Mouse (Mus musculus) frontal cortex, postnatal 10 days (tissue): Measurements from ENCODE around the gene Tmem266.

Source experiments
- DNase-seq, 2 experiments: peaks; one replicate each; pipeline ENCODE4 v3.0.0; 2022; ENCODE audit warnings: low spot score in 2 of 2, mixed read lengths in 1 of 2

The Tmem266 gene

DNA sequence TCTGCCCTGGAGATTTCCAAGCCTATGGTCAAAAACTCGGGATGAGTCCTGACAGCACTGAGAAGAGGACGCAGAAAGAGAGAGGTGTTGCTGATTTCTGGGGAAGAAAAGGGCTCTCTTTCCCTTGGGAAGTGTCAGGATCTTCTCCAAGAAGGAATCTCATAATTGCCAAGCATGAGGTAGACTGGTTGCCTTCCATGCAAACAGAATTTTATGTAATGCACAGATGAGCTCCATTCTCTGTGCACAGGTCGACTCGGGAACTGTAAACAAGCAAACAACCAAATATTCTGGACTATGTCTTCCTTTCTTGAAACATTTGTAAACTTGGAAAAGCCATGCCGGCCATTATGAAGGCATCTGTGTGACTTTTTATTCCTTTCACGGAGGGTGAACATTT lies 2.7 kb downstream of the Tmem266 start:
- DNase-seq = no peak

DNA sequence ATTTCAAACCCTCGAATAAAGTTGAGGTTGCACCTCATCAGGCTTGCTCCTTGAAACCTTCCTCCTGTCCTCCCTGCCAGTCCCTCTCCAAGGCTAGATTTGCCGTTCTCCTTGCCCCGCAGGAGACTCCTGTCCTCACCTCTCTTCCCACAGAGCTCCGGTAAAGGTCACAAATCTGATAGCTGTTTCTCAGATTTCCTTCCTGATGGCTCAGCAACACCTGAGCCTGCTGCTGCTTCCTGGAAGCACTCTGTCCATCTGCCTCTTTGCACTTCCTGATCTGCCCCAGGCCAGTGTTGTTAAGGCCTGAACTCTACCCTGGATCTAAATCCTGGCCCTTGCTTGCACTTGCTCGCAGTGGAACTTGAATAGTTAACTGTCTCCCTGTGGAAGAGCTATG lies 5.8 kb downstream of the Tmem266 start:
- no peak for DNase-seq

- no peak for DNase-seq
These were observed 6.2 kb downstream of the Tmem266 start for GRCm38 (mm10) chr9:55332949-55333348.

DNA sequence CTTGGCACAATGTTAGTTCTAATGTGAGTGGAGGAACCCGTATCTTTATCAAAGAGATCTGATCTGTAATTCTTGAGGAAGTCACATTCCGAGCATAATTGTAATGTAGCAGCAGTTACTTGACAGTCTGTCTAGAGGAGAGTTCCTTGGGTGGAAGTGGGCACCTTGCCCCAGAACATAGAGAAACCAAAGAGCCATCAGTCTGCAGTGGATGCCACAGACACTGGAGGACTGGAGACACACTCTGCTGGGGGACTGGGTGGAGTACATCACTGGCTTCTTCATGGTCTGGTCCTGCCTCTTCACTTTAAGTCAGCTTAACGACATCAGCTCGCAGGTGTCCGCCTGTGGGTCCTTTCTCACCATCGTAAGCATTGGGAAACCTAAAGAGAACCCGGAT lies 17.5 kb downstream of the Tmem266 start:
- DNase-seq = no peak

DNA sequence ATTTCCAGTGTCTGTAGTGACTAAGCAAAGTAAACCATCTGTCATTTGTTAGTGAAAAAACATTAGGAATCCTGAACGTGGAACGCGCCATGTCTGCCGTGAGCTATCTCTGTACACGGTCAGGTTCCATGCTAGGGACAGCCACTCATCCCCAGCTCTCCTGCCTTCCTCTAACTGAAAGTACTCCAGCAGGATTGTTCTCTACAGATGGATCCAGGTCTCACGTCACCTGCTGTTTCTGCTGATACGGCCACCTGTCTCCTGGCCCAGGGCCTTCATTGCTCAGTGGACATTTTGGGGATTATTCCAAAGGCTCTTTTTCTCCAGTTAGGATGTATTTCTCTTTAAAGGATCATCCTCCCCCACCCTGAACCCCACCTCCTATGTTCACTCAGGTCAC lies 18.6 kb downstream of the Tmem266 start:
- DNase-seq = no peak

- no peak for DNase-seq
These were observed 22.0 kb downstream of the Tmem266 start for GRCm38 (mm10) chr9:55348664-55349063.

DNA sequence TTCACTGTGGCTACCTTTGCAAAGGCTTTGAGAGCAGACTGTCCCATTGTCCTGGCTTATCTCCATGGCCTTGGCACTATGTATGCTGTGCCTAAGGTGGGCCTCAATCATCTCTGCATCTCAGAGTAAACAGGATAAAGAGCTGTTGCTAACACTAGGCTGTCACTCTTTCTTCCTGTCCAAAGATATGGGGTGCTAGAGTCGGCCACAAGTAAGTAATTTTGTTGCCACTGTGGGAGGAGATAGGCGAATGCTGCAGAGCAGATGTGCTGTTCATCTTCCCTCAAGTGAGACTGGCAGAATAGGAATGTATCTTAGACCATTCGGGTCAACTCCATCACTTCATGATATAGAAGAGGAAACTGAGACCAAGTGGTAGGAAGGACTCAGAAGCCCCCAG lies 28.0 kb downstream of the Tmem266 start:
- DNase-seq = no peak

- DNase-seq = no peak
These were observed 28.6 kb downstream of the Tmem266 start for GRCm38 (mm10) chr9:55355270-55355834.

- DNase-seq = no peak
These were observed 30.5 kb downstream of the Tmem266 start for GRCm38 (mm10) chr9:55357164-55357563.

- DNase-seq = no peak
These were observed 33.7 kb downstream of the Tmem266 start for GRCm38 (mm10) chr9:55360372-55360771.

DNA sequence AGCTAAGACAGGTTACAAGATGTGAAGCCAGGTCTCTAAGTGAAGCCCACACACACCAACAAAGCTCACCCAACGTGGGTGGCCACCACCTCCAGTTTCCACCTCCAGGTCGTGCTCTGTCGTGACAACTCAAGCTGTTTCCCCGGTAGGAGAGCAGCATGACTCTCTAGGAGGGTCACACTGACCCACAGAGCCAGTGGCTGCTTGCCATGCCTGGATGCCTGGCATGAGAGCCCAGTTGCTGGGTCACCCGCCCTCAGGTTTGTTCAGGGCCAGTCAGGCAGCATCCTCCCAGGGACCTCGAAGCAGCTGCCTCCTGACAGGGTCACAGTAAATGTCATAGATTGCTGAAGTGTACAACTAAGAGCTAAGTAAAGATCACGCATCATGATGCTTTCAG lies 34.1 kb downstream of the Tmem266 start:
- DNase-seq = no peak

GRCm38 (mm10) chr9:55361969-55362368 lies 35.3 kb downstream of the Tmem266 start:
- no peak for DNase-seq

DNA sequence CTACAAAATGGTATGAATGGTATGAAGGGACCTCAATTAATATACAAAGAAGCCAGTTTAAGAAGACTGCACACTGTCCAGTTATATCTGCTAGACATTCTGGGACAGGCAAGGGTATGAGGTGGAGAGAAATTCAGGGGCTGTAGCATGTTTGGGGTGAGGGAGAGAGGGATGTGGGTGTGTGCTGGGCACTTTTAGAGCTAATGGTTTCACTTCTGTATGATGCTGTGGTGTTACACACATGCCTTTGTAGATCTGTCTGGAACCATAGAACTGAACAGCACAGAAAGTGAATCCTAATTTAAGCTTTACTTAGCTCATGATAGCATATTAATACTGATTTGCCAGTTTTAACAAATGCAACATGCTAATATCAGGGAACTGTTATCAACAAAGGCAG lies 37.0 kb downstream of the Tmem266 start:
- DNase-seq = no peak

DNA sequence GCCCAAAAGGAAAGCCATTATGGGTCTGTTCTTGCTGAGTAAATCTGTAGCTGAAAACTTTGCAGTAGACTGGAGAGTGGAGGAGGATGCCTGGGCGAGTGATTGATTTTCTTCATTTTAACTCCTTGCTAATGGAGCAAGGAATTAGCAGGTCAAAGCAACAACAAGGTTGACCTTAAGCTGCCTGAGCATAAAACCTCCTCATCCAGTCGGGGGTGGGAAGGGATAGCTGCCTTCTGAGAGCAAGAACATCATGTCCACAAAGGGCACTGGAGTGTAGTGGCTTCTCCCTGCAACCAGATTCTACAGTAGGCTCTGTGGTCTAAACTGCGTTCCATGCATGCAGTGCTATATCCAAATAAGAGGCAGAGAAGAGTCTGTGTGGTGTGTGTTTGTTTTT lies 41.3 kb downstream of the Tmem266 start:
- no peak for DNase-seq

DNA sequence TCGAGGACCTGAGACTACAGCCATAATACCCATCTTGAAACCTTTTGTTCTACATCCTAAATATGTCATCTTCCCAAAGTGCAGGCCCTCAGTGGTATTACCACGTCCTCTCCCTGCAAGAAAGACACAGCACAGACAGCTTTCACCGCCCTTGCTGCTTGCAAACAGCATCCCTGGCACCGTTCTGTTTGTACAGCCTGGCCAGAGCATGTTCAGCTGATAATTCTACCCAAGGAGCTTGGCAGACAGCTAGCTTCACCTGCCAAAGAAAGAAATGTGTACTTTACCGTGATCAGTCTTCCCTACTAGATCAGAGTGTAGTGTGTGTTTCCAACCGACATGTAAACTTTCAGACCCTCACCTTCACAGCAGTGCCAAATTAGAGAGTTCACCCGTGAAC lies 45.2 kb downstream of the Tmem266 start:
- DNase-seq = no peak

DNA sequence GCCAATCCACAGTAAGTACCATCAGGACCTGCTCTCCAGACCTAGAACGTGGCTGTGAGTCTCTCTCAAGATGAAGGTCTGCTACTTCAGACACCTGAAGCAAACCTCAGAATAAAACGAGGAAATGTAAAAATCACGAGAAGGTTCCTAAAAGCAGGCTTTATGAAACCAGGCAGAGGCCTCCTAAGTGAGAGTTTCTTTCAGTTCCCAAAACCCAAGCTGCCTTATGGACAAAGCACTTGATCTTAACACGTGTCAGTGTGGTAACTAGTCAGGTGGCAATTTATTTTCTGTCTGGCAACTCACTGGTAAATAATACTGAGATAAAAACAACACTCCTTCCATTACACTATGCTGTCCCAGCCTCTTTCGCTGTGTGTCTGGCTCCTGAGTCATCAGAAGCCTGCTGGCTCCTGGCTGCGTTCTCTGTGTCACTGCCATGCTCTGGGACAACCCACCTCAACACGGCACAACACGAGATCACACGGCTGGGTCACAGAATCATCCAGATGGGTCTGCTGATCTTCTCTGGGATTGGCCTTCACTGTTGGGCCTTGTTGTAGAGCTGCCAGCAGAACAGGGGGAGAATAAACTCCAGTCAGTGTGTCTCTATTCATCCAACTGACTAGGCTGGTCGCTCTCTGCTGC lies 51.0 kb downstream of the Tmem266 start:
- DNase-seq = no peak

GRCm38 (mm10) chr9:55381456-55381855 lies 54.7 kb downstream of the Tmem266 start:
- no peak for DNase-seq

- DNase-seq = peak in 1 of 2 experiments; percentile 39
These were observed 55.7 kb downstream of the Tmem266 start for GRCm38 (mm10) chr9:55382441-55382840.

DNA sequence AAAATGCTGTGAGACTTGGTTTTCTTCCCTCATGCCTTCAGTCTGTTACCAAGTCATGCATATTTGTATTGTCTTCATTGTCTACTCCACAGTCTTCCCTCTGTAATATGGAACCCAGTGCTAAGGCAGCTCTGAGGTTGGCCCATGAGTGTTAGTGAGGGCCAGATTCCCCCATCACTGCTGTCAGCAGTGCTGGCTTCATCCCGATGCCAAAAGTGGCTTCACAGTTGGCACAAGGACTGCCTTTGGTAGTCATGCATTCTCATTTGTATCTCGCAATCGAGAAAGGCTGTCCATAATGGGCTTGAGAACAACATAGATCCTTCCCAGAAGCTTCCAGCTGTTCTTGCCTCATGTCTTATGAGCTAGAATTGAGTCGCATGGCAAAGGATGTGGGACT lies 59.4 kb downstream of the Tmem266 start:
- no peak for DNase-seq

DNA sequence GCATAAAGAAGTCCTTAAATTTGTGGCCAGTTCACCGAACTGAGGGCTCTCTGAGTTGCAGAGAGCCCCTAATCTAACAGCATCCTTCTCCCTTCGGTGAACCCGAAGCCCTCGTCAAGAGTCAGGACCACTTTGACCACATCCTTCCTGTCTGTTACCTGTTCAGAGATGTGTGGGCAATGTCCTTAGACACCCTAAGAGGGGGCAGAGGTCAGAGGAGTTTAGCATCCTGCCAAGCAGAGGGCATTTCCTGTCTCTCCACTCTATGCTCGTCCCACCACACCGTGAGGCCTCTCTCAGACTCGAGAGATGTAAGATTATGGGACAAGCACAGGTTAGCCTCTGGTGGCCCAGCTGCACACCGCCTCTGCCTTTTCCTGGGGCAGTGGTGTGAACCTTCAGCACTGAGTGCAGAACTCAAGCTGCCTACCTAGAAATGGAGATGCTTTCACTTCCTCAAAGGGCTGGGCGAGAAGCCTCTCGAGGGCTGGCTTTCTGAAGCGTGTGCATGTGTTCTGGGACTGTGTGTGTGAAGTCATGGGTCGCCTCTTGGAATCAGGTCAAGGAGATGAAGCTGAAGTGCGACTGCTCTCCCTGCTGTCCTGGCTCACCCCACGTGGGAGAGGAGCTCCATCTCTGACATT lies 61.3 kb downstream of the Tmem266 start:
- DNase-seq = no peak

GRCm38 (mm10) chr9:55391909-55392658 lies 65.4 kb downstream of the Tmem266 start:
- DNase-seq = peak; percentile 54 to 76

DNA sequence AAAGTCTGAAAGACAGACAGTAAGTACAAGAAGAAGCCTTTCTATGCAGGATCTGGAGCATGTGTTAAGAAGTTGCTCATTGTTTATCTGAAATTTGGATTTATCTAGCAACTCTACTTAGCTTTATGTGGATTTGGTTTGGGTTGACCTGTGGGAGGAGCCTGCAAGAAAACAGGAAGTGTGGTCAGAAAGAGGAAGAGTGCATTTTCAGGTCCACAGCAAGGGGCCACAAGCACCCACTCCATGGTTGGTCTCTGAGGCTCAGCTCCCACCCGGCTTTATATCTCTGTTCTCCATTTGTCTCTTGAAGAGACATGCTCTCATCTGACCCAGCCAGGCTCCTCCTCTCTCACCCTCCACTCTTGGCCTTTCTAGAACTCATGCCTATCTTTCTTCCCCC lies 68.9 kb downstream of the Tmem266 start:
- no peak for DNase-seq
